Mouse (Mus musculus) cortical plate, adult 2 months (tissue): ENCODE measurements around the gene Ldlrad3. TPM values are rescaled to one million over a fixed set of nuclear protein-coding genes. Genes with fewer than 3 reads are reported as not detected.

Experiments
- H3K27ac ChIP-seq: fragments of 200-500 bp; 2 replicates; pipeline ENCODE4 v1.5.1; 2012; ENCODE audit warnings: low read length, control low read depth, inconsistent platforms; ENCODE audit not compliant: insufficient read depth
- H3K4me1 ChIP-seq: fragments of 200-500 bp; 2 replicates; pipeline ENCODE4 v1.6.1; 2011; ENCODE audit warnings: low read length; ENCODE audit not compliant: control insufficient read depth, insufficient read depth
- H3K4me3 ChIP-seq: fragments of 200-500 bp; 2 replicates; pipeline ENCODE4 v1.5.1; 2011; ENCODE audit warnings: mild to moderate bottlenecking, low read length, control low read depth; ENCODE audit not compliant: insufficient read depth
- CTCF ChIP-seq: fragments of 200-500 bp; IDR thresholded peaks from 2 replicates; pipeline ENCODE4 v1.5.1; 2011; ENCODE audit warnings: mild to moderate bottlenecking, control low read depth, low read length; ENCODE audit not compliant: insufficient read depth; ENCODE audit errors: extremely low read depth
- POLR2A ChIP-seq: fragments of 200-500 bp; IDR thresholded peaks from 2 replicates; pipeline ENCODE4 v1.6.1; 2011; ENCODE audit warnings: mild to moderate bottlenecking, low read length, control low read depth; ENCODE audit not compliant: insufficient read depth; ENCODE audit errors: extremely low read depth
- polyA plus RNA-seq: library from polyadenylated mRNA; depleted of rRNA; stranded (reverse); fragments of >200 nt; gene quantifications from 2 replicates; pipeline ENCODE4 v1.2.3, GENCODE M21; 2012

Gene Ldlrad3
- polyA plus RNA-seq, 1 experiment = 8.7 TPM

DNA sequence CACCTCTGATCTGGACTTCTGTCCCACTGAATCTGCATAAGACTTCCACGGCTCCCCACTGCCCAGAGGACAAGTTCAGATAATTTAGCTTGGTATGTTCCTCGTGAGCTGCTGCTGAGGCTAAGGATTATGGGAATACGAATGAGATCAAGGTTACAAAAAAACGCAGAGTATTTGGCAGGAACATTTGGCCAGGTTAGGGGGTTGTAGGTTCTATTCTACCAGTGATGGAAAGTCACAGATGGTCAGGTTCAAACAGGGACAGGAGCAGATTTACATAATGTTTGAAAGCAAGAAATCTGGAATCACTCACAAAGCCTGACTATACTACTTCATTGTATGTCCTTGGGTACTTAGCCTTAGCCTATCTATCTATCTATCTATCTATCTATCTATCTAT is 5.6 kb upstream of the Ldlrad3 start:
- Histone ChIP-seq H3K4me3 (no peak overlapping the region), H3K4me1 (no peaks in the 10 kb centered on the region), H3K27ac (no peak overlapping the region)
- TF ChIP-seq POLR2A = no peak
- TF ChIP-seq CTCF = no peak

DNA sequence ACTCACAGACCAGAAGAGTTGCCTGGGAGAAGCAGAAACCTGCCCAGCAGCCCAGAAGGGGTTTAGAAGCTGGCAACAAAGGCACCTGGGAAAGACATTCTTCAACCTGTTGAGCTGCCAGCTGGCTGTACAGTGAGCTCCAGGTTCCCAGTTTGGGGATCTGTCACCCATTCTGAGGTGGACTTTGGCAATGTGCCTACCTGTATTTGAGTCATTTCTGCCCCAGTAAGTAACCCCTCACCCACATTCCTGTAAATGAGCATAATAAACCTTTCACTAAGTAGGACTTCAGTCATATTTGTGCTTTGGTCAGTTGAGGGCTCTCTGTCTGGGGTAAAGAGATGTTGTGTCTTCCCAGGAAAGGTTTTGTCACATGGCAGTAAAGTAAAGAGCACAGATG is 4.8 kb upstream of the Ldlrad3 start:
- H3K4me1 ChIP-seq = no peaks in the 10 kb centered on the region
- no peak for TF ChIP-seq CTCF
- no peak for TF ChIP-seq POLR2A
- no peak overlapping the region for H3K27ac ChIP-seq
- no peak overlapping the region for H3K4me3 ChIP-seq

- no peaks in the 10 kb centered on the region for H3K4me1 ChIP-seq
- TF ChIP-seq POLR2A (no peak), CTCF (no peak)
- H3K4me3 ChIP-seq = peak overlapping the region; percentile 65
- peak overlapping the region; percentile 34 for H3K27ac ChIP-seq
Measured at GRCm38 (mm10) chr2:102185069-102185950, 875 bp downstream of the Ldlrad3 start.

DNA sequence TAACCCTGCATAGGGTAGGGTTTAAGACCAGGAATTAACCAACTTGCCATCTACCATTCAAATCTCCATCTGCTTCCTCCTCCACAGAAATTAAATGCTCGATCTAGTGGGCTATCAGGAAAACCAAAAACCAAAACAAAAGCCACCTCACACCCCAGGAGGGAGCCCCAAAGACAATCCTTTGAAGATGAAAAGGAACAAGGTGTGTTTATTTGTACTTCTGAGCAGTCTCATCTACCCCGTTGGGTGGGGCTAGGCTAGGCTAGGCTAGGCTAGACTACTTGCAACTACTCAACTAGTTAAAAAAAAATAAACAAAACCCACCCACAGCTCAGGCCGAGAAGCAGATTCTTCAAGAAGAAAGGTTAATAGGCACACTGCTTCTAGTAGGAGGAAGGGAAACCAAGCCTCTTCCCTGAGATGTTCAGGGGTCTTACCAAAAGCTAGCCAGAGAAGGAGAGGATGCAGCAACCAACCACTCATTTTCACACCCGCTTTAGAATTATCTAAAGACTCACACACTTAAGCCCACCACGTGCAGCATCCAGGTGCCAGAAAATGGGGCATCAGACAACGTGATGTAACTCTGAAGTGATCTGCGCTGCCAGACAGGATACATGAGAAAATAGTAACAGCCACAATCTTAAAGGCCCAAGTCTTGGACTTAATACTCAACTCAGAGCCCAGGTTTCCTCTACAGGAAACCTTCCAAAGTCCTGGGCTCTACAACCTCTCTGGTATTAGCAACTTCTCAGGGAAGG is 2.3 kb downstream of the Ldlrad3 start:
- no peak overlapping the region for H3K27ac ChIP-seq
- H3K4me3 ChIP-seq = no peak overlapping the region
- TF ChIP-seq POLR2A (no peak), CTCF (no peak)
- no peaks in the 10 kb centered on the region for H3K4me1 ChIP-seq

DNA sequence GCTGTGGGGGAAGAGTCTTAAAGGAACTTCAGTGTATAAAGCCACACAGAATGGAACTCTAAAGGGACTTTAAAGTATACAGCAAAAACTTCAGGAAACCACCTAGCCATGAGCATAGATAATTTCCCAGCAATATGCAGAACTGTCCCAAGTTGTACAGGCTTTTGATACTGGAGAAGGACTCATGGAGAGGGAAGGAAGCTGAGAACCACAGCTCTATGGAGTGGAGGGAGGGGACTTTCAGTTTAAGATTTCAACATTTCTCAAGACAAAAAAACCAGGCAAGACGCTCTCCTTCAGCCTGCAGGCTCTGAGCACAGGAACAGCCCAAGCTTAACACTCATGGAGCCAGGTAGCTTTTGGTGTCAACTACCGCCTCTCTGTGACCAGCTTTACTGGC is 4.7 kb downstream of the Ldlrad3 start:
- Histone ChIP-seq H3K4me3 (no peak overlapping the region), H3K27ac (no peak overlapping the region), H3K4me1 (no peaks in the 10 kb centered on the region)
- TF ChIP-seq CTCF (no peak), POLR2A (no peak)

DNA sequence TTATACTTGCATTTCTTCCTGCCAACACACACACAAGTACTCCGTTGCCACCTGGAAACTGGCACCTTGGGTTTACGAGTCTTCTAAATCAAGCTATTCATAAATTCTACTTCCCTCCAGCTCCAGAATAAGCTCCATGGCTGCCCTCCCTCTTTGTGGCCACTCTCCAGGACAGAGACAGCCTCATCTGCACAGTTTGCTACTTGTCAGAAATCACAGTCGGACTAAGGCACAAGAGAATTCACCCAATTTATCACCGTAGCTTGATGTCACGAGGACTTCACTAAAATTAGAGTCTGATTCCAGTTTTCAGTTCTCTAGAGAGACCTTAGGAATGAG is 9.8 kb downstream of the Ldlrad3 start:
- TF ChIP-seq CTCF (no peak), POLR2A (no peak)
- Histone ChIP-seq H3K27ac (no peak overlapping the region), H3K4me1 (peaks cover 4% of the 10 kb centered on the region; the same call in 1 of the 2 replicates), H3K4me3 (no peak overlapping the region)

DNA sequence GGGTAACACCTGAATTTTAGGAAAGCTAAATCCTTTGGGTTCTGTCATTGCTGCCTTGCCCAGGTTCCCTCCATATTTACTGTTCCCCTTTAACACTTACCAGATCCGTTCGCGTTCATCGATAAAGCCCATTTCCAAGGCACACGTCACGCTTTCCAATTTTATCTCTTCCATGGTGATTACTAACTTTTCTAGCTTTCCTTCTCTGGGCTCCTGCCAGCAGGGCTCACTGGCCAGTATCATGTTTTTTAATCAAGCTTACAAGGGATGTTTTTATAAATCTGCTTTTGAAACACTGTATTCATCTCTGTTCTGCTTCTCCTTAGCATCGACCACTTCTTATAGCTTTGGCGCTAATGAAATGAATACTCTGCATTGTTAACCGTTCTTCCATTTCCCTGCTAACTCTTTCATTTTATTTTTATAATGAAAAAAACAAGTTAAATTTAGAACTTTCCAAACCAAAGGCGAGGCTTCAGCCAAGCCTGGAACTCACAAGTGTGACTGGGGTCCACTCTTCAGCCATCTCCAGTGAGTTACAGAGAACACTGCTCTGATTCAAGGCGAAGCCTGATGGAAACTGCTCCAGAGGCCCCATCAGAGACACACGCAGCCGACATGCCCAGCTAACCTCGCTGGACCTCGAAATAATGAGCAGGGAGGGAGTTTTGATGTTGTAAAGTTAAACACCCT is 10.3 kb downstream of the Ldlrad3 start:
- Histone ChIP-seq H3K27ac (no peak overlapping the region), H3K4me1 (peaks cover 4% of the 10 kb centered on the region; the same call in 1 of the 2 replicates), H3K4me3 (no peak overlapping the region)
- TF ChIP-seq CTCF (no peak), POLR2A (no peak)

GRCm38 (mm10) chr2:102172458-102172857 is 13.7 kb downstream of the Ldlrad3 start:
- Histone ChIP-seq H3K4me1 (peaks cover 4% of the 10 kb centered on the region; the same call in 1 of the 2 replicates), H3K4me3 (no peak overlapping the region), H3K27ac (no peak overlapping the region)
- TF ChIP-seq CTCF (no peak), POLR2A (no peak)

GRCm38 (mm10) chr2:102166550-102167325 is 19.4 kb downstream of the Ldlrad3 start:
- Histone ChIP-seq H3K27ac (no peak overlapping the region), H3K4me3 (no peak overlapping the region)
- no peak for TF ChIP-seq POLR2A
- TF ChIP-seq CTCF = no peak

More at GRCm38 (mm10) chr2:102166550-102167325, 19.4 kb downstream of the Ldlrad3 start:
- no peaks in the 10 kb centered on the region for H3K4me1 ChIP-seq
